Mouse (Mus musculus): Measurements from ENCODE around the gene 4931428L18Rik. TPM values are rescaled to one million over a fixed set of nuclear protein-coding genes. Genes with fewer than 3 reads are reported as not detected.
A peak's percentile ranks its signal among the peaks of the same experiment; 100 is the strongest.

4931428L18Rik gene
- polyA plus RNA-seq, 1 experiment from 2014 or later: not detected

GRCm38 (mm10) chr1:31142288-31143094, 80.0 kb downstream of the 4931428L18Rik start:
- DNase-seq (ENCODE audit: low spot score) (no peak), ATAC-seq (no peak)
- Histone ChIP-seq H3K9me3 (replicated peaks; ENCODE audit: control insufficient read depth, low read length) (no peaks in the 10 kb centered on the region), H3K9ac (ENCODE audit: low read length) (no peak overlapping the region), H3K4me2 (ENCODE audit: low read length) (no peak overlapping the region), H3K4me1 (ENCODE audit: control insufficient read depth, insufficient read depth, low read length) (no peaks in the 10 kb centered on the region), H3K36me3 (ENCODE audit: control insufficient read depth, insufficient read depth, low read length) (no peaks in the 10 kb centered on the region), H3K27me3 (replicated peaks; ENCODE audit: control insufficient read depth, insufficient read depth, low read length) (no peaks in the 10 kb centered on the region), H3K4me3 (ENCODE audit: low read depth, low read length) (no peak overlapping the region), H3K27ac (ENCODE audit: low read depth, low read length) (no peak overlapping the region)
- WGBS: 83% methylated on average over 8 of the region's 8 CpGs

GRCm38 (mm10) chr1:31138387-31138786, 84.1 kb downstream of the 4931428L18Rik start:
- no peak overlapping the region for H3K9ac ChIP-seq (ENCODE audit: low read length)
- H3K27ac ChIP-seq (ENCODE audit: low read depth, low read length): no peak overlapping the region
- ATAC-seq (no peak), DNase-seq (ENCODE audit: low spot score) (no peak)
- 78% methylated on average over 3 of the region's 3 CpGs for WGBS
- H3K4me1 ChIP-seq (ENCODE audit: control insufficient read depth, insufficient read depth, low read length): no peaks in the 10 kb centered on the region
- H3K4me2 ChIP-seq (ENCODE audit: low read length): no peak overlapping the region
- no peaks in the 10 kb centered on the region for H3K36me3 ChIP-seq (ENCODE audit: control insufficient read depth, insufficient read depth, low read length)
- H3K4me3 ChIP-seq (ENCODE audit: low read depth, low read length): no peak overlapping the region
- no peaks in the 10 kb centered on the region for H3K9me3 ChIP-seq (replicated peaks; ENCODE audit: control insufficient read depth, low read length)
- H3K27me3 ChIP-seq (replicated peaks; ENCODE audit: control insufficient read depth, insufficient read depth, low read length): no peaks in the 10 kb centered on the region

GRCm38 (mm10) chr1:31113466-31113865, 109.0 kb downstream of the 4931428L18Rik start:
- Histone ChIP-seq H3K27ac (ENCODE audit: low read depth, low read length) (no peak overlapping the region), H3K4me1 (ENCODE audit: control insufficient read depth, insufficient read depth, low read length) (no peaks in the 10 kb centered on the region), H3K36me3 (ENCODE audit: control insufficient read depth, insufficient read depth, low read length) (no peaks in the 10 kb centered on the region), H3K9me3 (replicated peaks; ENCODE audit: control insufficient read depth, low read length) (no peaks in the 10 kb centered on the region), H3K4me2 (ENCODE audit: low read length) (no peak overlapping the region), H3K4me3 (ENCODE audit: low read depth, low read length) (no peak overlapping the region), H3K9ac (ENCODE audit: low read length) (no peak overlapping the region), H3K27me3 (replicated peaks; ENCODE audit: control insufficient read depth, insufficient read depth, low read length) (no peaks in the 10 kb centered on the region)
- no peak for DNase-seq (ENCODE audit: low spot score)
- no peak for ATAC-seq
- 85% methylated on average over 4 of the region's 4 CpGs for WGBS

GRCm38 (mm10) chr1:31107961-31108360, 114.5 kb downstream of the 4931428L18Rik start:
- ATAC-seq (no peak), DNase-seq (ENCODE audit: low spot score) (no peak)
- no peak overlapping the region for H3K4me2 ChIP-seq (ENCODE audit: low read length)
- 93% methylated on average over 3 of the region's 3 CpGs for WGBS
- no peaks in the 10 kb centered on the region for H3K36me3 ChIP-seq (ENCODE audit: control insufficient read depth, insufficient read depth, low read length)
- H3K9ac ChIP-seq (ENCODE audit: low read length): no peak overlapping the region
- no peak overlapping the region for H3K4me3 ChIP-seq (ENCODE audit: low read depth, low read length)
- H3K9me3 ChIP-seq (replicated peaks; ENCODE audit: control insufficient read depth, low read length): no peaks in the 10 kb centered on the region
- H3K27me3 ChIP-seq (replicated peaks; ENCODE audit: control insufficient read depth, insufficient read depth, low read length): no peaks in the 10 kb centered on the region
- no peaks in the 10 kb centered on the region for H3K4me1 ChIP-seq (ENCODE audit: control insufficient read depth, insufficient read depth, low read length)
- H3K27ac ChIP-seq (ENCODE audit: low read depth, low read length): no peak overlapping the region

- no peak overlapping the region for H3K4me2 ChIP-seq (ENCODE audit: low read length)
- H3K4me3 ChIP-seq (ENCODE audit: low read depth, low read length): no peak overlapping the region
- H3K9ac ChIP-seq (ENCODE audit: low read length): no peak overlapping the region
Measured at GRCm38 (mm10) chr1:31102863-31103657, 119.4 kb downstream of the 4931428L18Rik start.

GRCm38 (mm10) chr1:31102280-31102679, 120.2 kb downstream of the 4931428L18Rik start:
- H3K9ac ChIP-seq (ENCODE audit: low read length): no peak overlapping the region
- H3K4me3 ChIP-seq (ENCODE audit: low read depth, low read length): no peak overlapping the region
- no peak overlapping the region for H3K27ac ChIP-seq (ENCODE audit: low read depth, low read length)
- no peak overlapping the region for H3K4me2 ChIP-seq (ENCODE audit: low read length)
- ATAC-seq (no peak), DNase-seq (ENCODE audit: low spot score) (no peak)
- no peaks in the 10 kb centered on the region for H3K27me3 ChIP-seq (replicated peaks; ENCODE audit: control insufficient read depth, insufficient read depth, low read length)
- WGBS: 91% methylated on average over 2 of the region's 2 CpGs
- H3K9me3 ChIP-seq (replicated peaks; ENCODE audit: control insufficient read depth, low read length): no peaks in the 10 kb centered on the region
- no peaks in the 10 kb centered on the region for H3K4me1 ChIP-seq (ENCODE audit: control insufficient read depth, insufficient read depth, low read length)
- no peaks in the 10 kb centered on the region for H3K36me3 ChIP-seq (ENCODE audit: control insufficient read depth, insufficient read depth, low read length)

More at GRCm38 (mm10) chr1:31102863-31103657, 119.4 kb downstream of the 4931428L18Rik start:
- no peaks in the 10 kb centered on the region for H3K36me3 ChIP-seq (ENCODE audit: control insufficient read depth, insufficient read depth, low read length)
- peak; percentile 37; the same call in 1 of the 2 replicates for ATAC-seq
- H3K4me1 ChIP-seq (ENCODE audit: control insufficient read depth, insufficient read depth, low read length): no peaks in the 10 kb centered on the region
- 69% methylated on average over 12 of the region's 12 CpGs for WGBS
- no peak overlapping the region for H3K27ac ChIP-seq (ENCODE audit: low read depth, low read length)
- no peaks in the 10 kb centered on the region for H3K27me3 ChIP-seq (replicated peaks; ENCODE audit: control insufficient read depth, insufficient read depth, low read length)
- no peaks in the 10 kb centered on the region for H3K9me3 ChIP-seq (replicated peaks; ENCODE audit: control insufficient read depth, low read length)
- DNase-seq (ENCODE audit: low spot score): peak; percentile 47

GRCm38 (mm10) chr1:31097208-31097607, 125.3 kb downstream of the 4931428L18Rik start:
- no peak overlapping the region for H3K4me2 ChIP-seq (ENCODE audit: low read length)
- H3K27ac ChIP-seq (ENCODE audit: low read depth, low read length): no peak overlapping the region
- 91% methylated on average over 3 of the region's 3 CpGs for WGBS
- no peak overlapping the region for H3K4me3 ChIP-seq (ENCODE audit: low read depth, low read length)
- ATAC-seq (no peak), DNase-seq (ENCODE audit: low spot score) (no peak)
- no peaks in the 10 kb centered on the region for H3K27me3 ChIP-seq (replicated peaks; ENCODE audit: control insufficient read depth, insufficient read depth, low read length)
- H3K9me3 ChIP-seq (replicated peaks; ENCODE audit: control insufficient read depth, low read length): no peaks in the 10 kb centered on the region
- H3K9ac ChIP-seq (ENCODE audit: low read length): no peak overlapping the region
- H3K4me1 ChIP-seq (ENCODE audit: control insufficient read depth, insufficient read depth, low read length): no peaks in the 10 kb centered on the region
- H3K36me3 ChIP-seq (ENCODE audit: control insufficient read depth, insufficient read depth, low read length): no peaks in the 10 kb centered on the region

GRCm38 (mm10) chr1:31096466-31096793, 126.1 kb downstream of the 4931428L18Rik start:
- Histone ChIP-seq H3K4me2 (ENCODE audit: low read length) (no peak overlapping the region), H3K36me3 (ENCODE audit: control insufficient read depth, insufficient read depth, low read length) (no peaks in the 10 kb centered on the region), H3K27ac (ENCODE audit: low read depth, low read length) (no peak overlapping the region), H3K4me1 (ENCODE audit: control insufficient read depth, insufficient read depth, low read length) (no peaks in the 10 kb centered on the region), H3K9ac (ENCODE audit: low read length) (no peak overlapping the region), H3K4me3 (ENCODE audit: low read depth, low read length) (no peak overlapping the region), H3K27me3 (replicated peaks; ENCODE audit: control insufficient read depth, insufficient read depth, low read length) (no peaks in the 10 kb centered on the region), H3K9me3 (replicated peaks; ENCODE audit: control insufficient read depth, low read length) (no peaks in the 10 kb centered on the region)
- WGBS: 60% methylated on average over 2 of the region's 2 CpGs
- DNase-seq (ENCODE audit: low spot score): no peak
- ATAC-seq: no peak

Measured in forebrain, embryonic 14.5 days (tissue).